Mouse (Mus musculus): ENCODE data around the gene Ifit1. TPM values are rescaled to one million over a fixed set of nuclear protein-coding genes. Genes with fewer than 3 reads are reported as not detected.

Ifit1 gene
- polyA plus RNA-seq, 1 experiment from 2014 or later = 0.35 TPM

DNA sequence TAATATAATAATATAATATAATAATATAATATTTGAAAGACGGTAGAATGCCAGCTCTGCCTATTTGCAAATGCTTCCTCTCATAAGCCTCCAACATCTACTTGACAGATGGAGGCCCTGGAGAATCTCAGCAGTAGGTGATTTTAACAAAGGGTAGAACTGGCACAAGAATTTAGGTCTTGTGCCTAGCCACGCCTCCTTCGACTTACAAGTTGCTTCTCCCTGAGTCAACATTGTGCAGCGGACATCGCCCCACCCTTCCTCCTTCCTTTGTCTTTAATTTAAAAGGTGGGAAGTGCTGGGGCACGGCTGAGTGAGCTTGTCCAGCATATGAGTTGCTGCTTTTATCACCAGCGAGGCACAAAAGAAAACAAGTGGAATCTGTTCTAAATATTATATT is 32.8 kb downstream of the Ifit1 start:
- Histone ChIP-seq H3K4me2 (replicated peaks; ENCODE audit: low read depth, low read length) (no peak overlapping the region), H3K9ac (ENCODE audit: low read depth, low read length) (no peak overlapping the region), H3K9me3 (ENCODE audit: control insufficient read depth, low read length) (no peaks in the 10 kb centered on the region), H3K36me3 (ENCODE audit: control insufficient read depth, insufficient read depth, low read length) (no peaks in the 10 kb centered on the region), H3K27ac (ENCODE audit: low read depth, low read length) (no peak overlapping the region), H3K27me3 (ENCODE audit: control insufficient read depth, insufficient read depth, low read length) (no peaks in the 10 kb centered on the region), H3K4me1 (ENCODE audit: control insufficient read depth, insufficient read depth, low read length) (no peaks in the 10 kb centered on the region), H3K4me3 (ENCODE audit: low read length) (no peak overlapping the region)
- ATAC-seq (ENCODE audit: low FRiP score, low TSS enrichment) = no peak
- WGBS = 74% methylated on average over 7 of the region's 7 CpGs

DNA sequence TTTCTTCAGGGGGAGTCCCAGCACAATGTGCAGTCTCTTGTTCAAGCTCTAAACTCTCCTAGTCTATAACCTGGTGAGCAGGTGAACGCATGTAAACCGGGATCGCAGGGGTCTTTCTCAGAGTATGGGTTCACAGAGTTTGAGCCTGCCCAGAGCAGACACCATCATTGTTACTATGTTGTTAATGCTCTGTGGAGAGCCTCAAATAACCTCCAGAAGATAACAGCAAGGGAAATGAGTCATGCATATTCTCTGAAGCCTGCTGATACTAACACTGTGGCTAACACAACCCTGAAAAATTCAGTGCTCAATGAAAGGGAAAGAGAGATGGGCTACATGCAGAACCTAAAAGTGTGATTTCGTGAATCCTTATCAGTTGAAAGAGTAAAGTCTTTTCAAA is 37.8 kb downstream of the Ifit1 start:
- ATAC-seq (ENCODE audit: low FRiP score, low TSS enrichment) = no peak
- Histone ChIP-seq H3K27ac (ENCODE audit: low read depth, low read length) (no peak overlapping the region), H3K4me2 (replicated peaks; ENCODE audit: low read depth, low read length) (no peak overlapping the region), H3K36me3 (ENCODE audit: control insufficient read depth, insufficient read depth, low read length) (no peaks in the 10 kb centered on the region), H3K9ac (ENCODE audit: low read depth, low read length) (no peak overlapping the region), H3K4me3 (ENCODE audit: low read length) (no peak overlapping the region), H3K9me3 (ENCODE audit: control insufficient read depth, low read length) (no peaks in the 10 kb centered on the region), H3K27me3 (ENCODE audit: control insufficient read depth, insufficient read depth, low read length) (no peaks in the 10 kb centered on the region), H3K4me1 (ENCODE audit: control insufficient read depth, insufficient read depth, low read length) (no peaks in the 10 kb centered on the region)
- 91% methylated on average over 4 of the region's 4 CpGs for WGBS

DNA sequence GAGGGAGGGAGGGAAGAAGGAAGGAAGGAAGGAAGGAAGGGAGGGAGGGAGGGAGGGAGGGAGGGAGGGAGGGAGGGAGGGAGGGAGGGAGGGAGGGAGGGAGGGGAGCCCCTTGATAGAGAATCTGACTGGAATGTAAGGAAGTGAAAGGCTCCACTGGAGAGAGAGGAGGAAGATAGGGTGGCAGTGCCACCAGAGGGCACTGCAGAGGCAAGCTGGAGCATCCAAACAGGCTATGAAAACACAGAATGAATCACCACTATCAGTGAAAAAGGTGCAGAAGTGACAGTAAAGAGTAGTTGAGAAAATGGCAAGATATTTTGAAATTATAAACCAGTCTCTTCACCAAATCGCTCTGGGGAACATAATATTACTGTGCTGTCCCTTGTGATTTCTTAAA is 44.2 kb downstream of the Ifit1 start:
- 0 out of 2 replicates have a peak, but pooled peaks have one; percentile 72 for ATAC-seq (ENCODE audit: low FRiP score, low TSS enrichment)
- no peak overlapping the region for H3K27ac ChIP-seq (ENCODE audit: low read depth, low read length)
- no peaks in the 10 kb centered on the region for H3K9me3 ChIP-seq (ENCODE audit: control insufficient read depth, low read length)
- no peaks in the 10 kb centered on the region for H3K4me1 ChIP-seq (ENCODE audit: control insufficient read depth, insufficient read depth, low read length)
- no peaks in the 10 kb centered on the region for H3K36me3 ChIP-seq (ENCODE audit: control insufficient read depth, insufficient read depth, low read length)
- H3K27me3 ChIP-seq (ENCODE audit: control insufficient read depth, insufficient read depth, low read length) = no peaks in the 10 kb centered on the region
- no peak overlapping the region for H3K4me3 ChIP-seq (ENCODE audit: low read length)
- H3K4me2 ChIP-seq (replicated peaks; ENCODE audit: low read depth, low read length) = no peak overlapping the region
- 62% methylated on average over 1 of the region's 1 CpGs for WGBS
- no peak overlapping the region for H3K9ac ChIP-seq (ENCODE audit: low read depth, low read length)

DNA sequence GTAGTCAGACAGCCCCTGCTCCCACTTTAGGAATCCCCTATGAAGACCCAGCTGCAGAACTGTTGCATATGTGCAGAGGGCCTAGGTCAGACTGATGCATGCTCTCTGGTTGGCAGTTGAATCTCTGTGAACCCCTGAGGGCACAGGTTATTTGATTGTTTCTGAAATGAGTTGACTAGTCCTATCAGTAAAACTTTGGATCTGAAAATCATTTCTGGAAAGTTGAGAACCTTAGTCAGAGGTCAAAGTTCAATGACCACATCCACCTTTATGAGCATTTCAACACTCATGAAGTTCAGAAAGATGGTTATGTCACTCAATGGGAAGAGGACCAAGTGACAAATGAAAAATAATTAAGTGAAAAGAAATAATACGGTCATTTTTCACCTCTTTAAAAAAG is 44.9 kb downstream of the Ifit1 start:
- no peaks in the 10 kb centered on the region for H3K9me3 ChIP-seq (ENCODE audit: control insufficient read depth, low read length)
- H3K4me2 ChIP-seq (replicated peaks; ENCODE audit: low read depth, low read length) = no peak overlapping the region
- no peak overlapping the region for H3K27ac ChIP-seq (ENCODE audit: low read depth, low read length)
- 95% methylated on average over 1 of the region's 1 CpGs for WGBS
- no peak for ATAC-seq (ENCODE audit: low FRiP score, low TSS enrichment)
- H3K36me3 ChIP-seq (ENCODE audit: control insufficient read depth, insufficient read depth, low read length) = no peaks in the 10 kb centered on the region
- H3K4me3 ChIP-seq (ENCODE audit: low read length) = no peak overlapping the region
- no peaks in the 10 kb centered on the region for H3K4me1 ChIP-seq (ENCODE audit: control insufficient read depth, insufficient read depth, low read length)
- no peak overlapping the region for H3K9ac ChIP-seq (ENCODE audit: low read depth, low read length)
- no peaks in the 10 kb centered on the region for H3K27me3 ChIP-seq (ENCODE audit: control insufficient read depth, insufficient read depth, low read length)

DNA sequence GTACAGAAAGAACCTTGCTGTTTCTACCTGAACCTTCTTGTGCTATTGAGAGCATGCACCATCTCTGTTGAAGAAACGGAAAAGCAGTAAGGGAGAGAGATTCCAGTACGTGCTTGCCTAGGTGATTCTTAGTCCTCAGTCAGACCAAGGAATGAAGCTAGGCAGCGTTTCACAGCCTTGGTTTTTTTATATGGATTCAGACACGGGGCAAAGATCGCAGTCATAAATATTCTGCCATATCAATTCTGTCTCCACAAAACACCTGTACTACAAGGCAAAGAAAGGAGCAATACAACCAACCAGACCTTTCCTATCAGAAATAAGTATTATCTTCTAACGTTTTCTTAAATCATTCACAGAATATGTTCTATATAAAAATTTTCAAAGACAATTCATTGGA is 50.7 kb downstream of the Ifit1 start:
- Histone ChIP-seq H3K4me2 (replicated peaks; ENCODE audit: low read depth, low read length) (no peak overlapping the region), H3K9ac (ENCODE audit: low read depth, low read length) (no peak overlapping the region), H3K27ac (ENCODE audit: low read depth, low read length) (no peak overlapping the region), H3K27me3 (ENCODE audit: control insufficient read depth, insufficient read depth, low read length) (no peaks in the 10 kb centered on the region), H3K4me1 (ENCODE audit: control insufficient read depth, insufficient read depth, low read length) (no peaks in the 10 kb centered on the region), H3K9me3 (ENCODE audit: control insufficient read depth, low read length) (no peaks in the 10 kb centered on the region), H3K36me3 (ENCODE audit: control insufficient read depth, insufficient read depth, low read length) (no peaks in the 10 kb centered on the region), H3K4me3 (ENCODE audit: low read length) (no peak overlapping the region)
- 83% methylated on average over 6 of the region's 6 CpGs for WGBS
- ATAC-seq (ENCODE audit: low FRiP score, low TSS enrichment) = no peak

DNA sequence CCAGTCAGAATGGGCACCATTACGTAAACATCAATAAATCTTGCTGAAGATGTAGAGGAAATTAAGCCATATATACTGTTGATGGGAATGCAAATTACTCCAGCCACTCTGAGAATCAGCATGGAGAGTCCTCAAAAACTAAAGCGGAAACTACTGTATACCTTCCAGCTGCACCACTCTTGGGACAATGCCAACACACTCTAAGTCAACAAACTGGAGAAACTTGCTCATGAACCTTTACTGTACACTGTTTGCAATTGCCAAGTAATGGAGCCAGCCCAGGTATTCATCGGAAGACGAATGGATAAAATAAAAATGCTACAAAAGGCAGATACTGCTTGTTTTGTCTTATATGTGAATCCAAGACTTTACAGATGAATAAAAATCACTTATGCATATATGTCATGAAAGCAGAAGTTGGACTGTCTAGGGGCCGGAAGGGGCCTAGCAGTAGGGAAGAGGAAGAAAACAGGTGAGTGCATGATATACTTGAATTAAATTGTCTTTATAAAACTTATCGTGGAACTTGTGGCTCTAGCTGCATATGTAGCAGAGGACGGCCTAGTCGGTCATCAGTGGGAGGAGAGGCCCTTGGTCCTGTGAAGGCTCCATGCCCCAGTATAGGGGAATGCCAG is 55.8 kb downstream of the Ifit1 start:
- H3K27ac ChIP-seq (ENCODE audit: low read depth, low read length) = no peak overlapping the region
- H3K36me3 ChIP-seq (ENCODE audit: control insufficient read depth, insufficient read depth, low read length) = no peaks in the 10 kb centered on the region
- no peaks in the 10 kb centered on the region for H3K27me3 ChIP-seq (ENCODE audit: control insufficient read depth, insufficient read depth, low read length)
- no peak overlapping the region for H3K9ac ChIP-seq (ENCODE audit: low read depth, low read length)
- no peak for ATAC-seq (ENCODE audit: low FRiP score, low TSS enrichment)
- no peak overlapping the region for H3K4me3 ChIP-seq (ENCODE audit: low read length)
- H3K4me2 ChIP-seq (replicated peaks; ENCODE audit: low read depth, low read length) = no peak overlapping the region
- WGBS = 89% methylated on average over 8 of the region's 8 CpGs
- no peaks in the 10 kb centered on the region for H3K9me3 ChIP-seq (ENCODE audit: control insufficient read depth, low read length)
- no peaks in the 10 kb centered on the region; the same call in 1 of the 2 replicates for H3K4me1 ChIP-seq (ENCODE audit: control insufficient read depth, insufficient read depth, low read length)

DNA sequence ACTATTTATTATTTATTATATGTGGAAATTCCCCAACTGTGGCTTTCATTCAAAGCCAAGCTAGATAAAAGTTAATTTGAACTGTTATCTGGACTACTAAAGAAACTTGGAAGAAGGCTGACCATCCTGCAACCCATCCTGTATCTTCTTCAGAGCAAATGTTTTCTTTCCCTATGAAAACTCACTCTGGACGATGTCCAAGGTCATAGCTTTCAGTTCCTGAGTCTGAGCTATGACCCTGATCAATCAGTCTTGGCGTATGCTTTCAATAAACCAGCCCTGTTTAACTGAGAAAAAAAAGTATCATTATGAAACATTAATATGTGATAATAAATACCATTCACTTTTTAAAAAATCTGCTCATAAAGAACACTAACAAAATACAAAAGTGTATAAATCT is 56.8 kb downstream of the Ifit1 start:
- Histone ChIP-seq H3K4me1 (ENCODE audit: control insufficient read depth, insufficient read depth, low read length) (no peaks in the 10 kb centered on the region; the same call in 1 of the 2 replicates), H3K27me3 (ENCODE audit: control insufficient read depth, insufficient read depth, low read length) (no peaks in the 10 kb centered on the region), H3K27ac (ENCODE audit: low read depth, low read length) (no peak overlapping the region), H3K4me3 (ENCODE audit: low read length) (no peak overlapping the region), H3K9ac (ENCODE audit: low read depth, low read length) (no peak overlapping the region), H3K9me3 (ENCODE audit: control insufficient read depth, low read length) (no peaks in the 10 kb centered on the region), H3K4me2 (replicated peaks; ENCODE audit: low read depth, low read length) (no peak overlapping the region), H3K36me3 (ENCODE audit: control insufficient read depth, insufficient read depth, low read length) (no peaks in the 10 kb centered on the region)
- ATAC-seq (ENCODE audit: low FRiP score, low TSS enrichment) = no peak
- WGBS = 59% methylated on average over 2 of the region's 2 CpGs

DNA sequence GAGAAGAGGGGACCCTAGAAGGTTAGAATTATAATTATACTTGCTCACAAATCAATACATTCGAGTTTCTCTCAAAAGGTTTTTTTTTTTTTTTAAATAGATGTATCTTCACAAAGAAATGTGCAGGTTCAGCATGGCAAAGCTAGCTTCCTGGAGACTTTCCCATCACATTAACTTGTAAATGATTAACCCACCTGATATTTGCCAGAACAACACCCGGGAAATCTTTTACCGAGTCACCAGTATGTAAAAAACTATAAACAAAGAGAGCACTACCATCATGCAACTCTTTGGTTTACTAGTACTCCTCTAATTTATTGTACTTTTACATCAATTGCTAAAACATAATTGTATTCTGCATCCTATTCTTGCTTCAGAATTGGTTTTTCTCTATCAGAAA is 57.8 kb downstream of the Ifit1 start:
- Histone ChIP-seq H3K27me3 (ENCODE audit: control insufficient read depth, insufficient read depth, low read length) (no peaks in the 10 kb centered on the region), H3K4me1 (ENCODE audit: control insufficient read depth, insufficient read depth, low read length) (no peaks in the 10 kb centered on the region; the same call in 1 of the 2 replicates), H3K9ac (ENCODE audit: low read depth, low read length) (no peak overlapping the region), H3K4me2 (replicated peaks; ENCODE audit: low read depth, low read length) (no peak overlapping the region), H3K27ac (ENCODE audit: low read depth, low read length) (peak overlapping the region; percentile 37; the same call in 1 of the 2 replicates), H3K9me3 (ENCODE audit: control insufficient read depth, low read length) (no peaks in the 10 kb centered on the region), H3K36me3 (ENCODE audit: control insufficient read depth, insufficient read depth, low read length) (no peaks in the 10 kb centered on the region), H3K4me3 (ENCODE audit: low read length) (no peak overlapping the region)
- ATAC-seq (ENCODE audit: low FRiP score, low TSS enrichment) = no peak
- 69% methylated on average over 3 of the region's 3 CpGs for WGBS

DNA sequence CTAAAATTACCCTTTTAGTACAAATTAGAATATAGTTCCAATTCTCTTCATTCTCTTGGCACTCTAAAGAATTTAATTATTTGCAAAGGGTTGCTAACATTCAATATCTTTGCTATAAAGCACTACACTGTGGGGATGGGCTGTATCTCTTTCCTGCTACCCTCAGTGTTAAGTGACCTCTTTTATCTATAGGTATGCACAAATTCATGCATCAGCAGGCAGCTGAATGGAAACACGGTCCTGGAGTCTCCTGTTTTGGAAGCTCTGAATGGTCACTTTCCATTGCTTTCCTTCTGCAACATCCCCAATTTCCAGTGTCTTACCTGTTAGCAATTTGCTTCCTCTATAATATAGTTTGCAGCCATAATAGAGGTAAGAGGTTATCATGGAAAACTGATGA is 58.2 kb downstream of the Ifit1 start:
- Histone ChIP-seq H3K4me1 (ENCODE audit: control insufficient read depth, insufficient read depth, low read length) (no peaks in the 10 kb centered on the region; the same call in 1 of the 2 replicates), H3K27ac (ENCODE audit: low read depth, low read length) (0 out of 2 replicates have a peak overlapping the region, but pooled peaks have one; percentile 32), H3K4me3 (ENCODE audit: low read length) (no peak overlapping the region), H3K36me3 (ENCODE audit: control insufficient read depth, insufficient read depth, low read length) (no peaks in the 10 kb centered on the region), H3K9me3 (ENCODE audit: control insufficient read depth, low read length) (no peaks in the 10 kb centered on the region), H3K9ac (ENCODE audit: low read depth, low read length) (no peak overlapping the region), H3K4me2 (replicated peaks; ENCODE audit: low read depth, low read length) (no peak overlapping the region), H3K27me3 (ENCODE audit: control insufficient read depth, insufficient read depth, low read length) (no peaks in the 10 kb centered on the region)
- WGBS = 44% methylated on average over 1 of the region's 1 CpGs
- no peak for ATAC-seq (ENCODE audit: low FRiP score, low TSS enrichment)

Measured in kidney, embryonic 14.5 days (tissue).